Mouse (Mus musculus): Measurements from ENCODE around the gene Efnb1. TPM values are rescaled to one million over a fixed set of nuclear protein-coding genes. Genes with fewer than 3 reads are reported as not detected.

Gene Efnb1
- polyA plus RNA-seq (2014; fragmentation: Illumina TruSeq; extraction: RNeasy Lipid Tissue Mini Kit (QIAGEN cat#74804); ENCODE audit: low read depth, low replicate concordance) = 1.2 TPM

GRCm38 (mm10) chrX:99135523-99136258 is at the start of gene Efnb1:
Efnb1 (plus strand) TSS chrX:99136130.

Other genes with a start within 250 kb of the Efnb1 start
- gene Ophn1, start 245.1 kb upstream of the Efnb1 start, polyA plus RNA-seq (2014; fragmentation: Illumina TruSeq; extraction: RNeasy Lipid Tissue Mini Kit (QIAGEN cat#74804); ENCODE audit: low read depth, low replicate concordance) = 36.6 TPM
- gene Yipf6, start 199.8 kb upstream of the Efnb1 start, polyA plus RNA-seq (2014; fragmentation: Illumina TruSeq; extraction: RNeasy Lipid Tissue Mini Kit (QIAGEN cat#74804); ENCODE audit: low read depth, low replicate concordance) = 36.1 TPM
- 4.3 TPM for gene Stard8, start 132.9 kb upstream of the Efnb1 start, polyA plus RNA-seq (2014; fragmentation: Illumina TruSeq; extraction: RNeasy Lipid Tissue Mini Kit (QIAGEN cat#74804); ENCODE audit: low read depth, low replicate concordance)

All from testis, adult 10 weeks (tissue).